Mouse (Mus musculus): Measurements from ENCODE around the gene Gm17364.

DNA sequence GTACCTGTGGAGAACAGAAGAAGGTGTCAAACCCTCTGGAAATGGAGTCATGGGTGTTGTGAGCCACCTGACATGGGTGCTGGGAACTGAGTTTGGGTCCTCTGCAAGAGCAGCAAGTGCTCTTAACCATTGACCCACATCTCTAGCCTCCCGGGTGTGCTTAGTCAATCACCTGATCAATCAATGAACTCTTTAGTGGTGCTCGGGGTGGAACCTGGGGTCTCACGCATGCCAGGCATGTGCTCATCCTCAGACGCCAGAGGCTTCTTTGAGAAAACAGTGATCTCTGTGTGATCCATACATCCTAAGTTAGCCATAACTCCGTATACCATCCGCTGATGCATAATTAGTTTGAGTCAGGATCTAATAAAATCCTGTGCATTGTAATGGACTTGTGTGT is 38.6 kb downstream of the Gm17364 start:
- TF ChIP-seq GATA1 (IDR thresholded peaks at IDR 0.05; ENCODE audit: borderline replicate concordance, low read length), result no peak
- TF ChIP-seq FLI1 (IDR thresholded peaks at IDR 0.05; ENCODE audit: low read length), result no peak

Measured in megakaryocyte, embryonic 14.5 days (primary cell).